Comparison of ENCODE assay signal across 9 mouse cellular contexts in genomic region chr9:120425768-120426167, GRCm38 (mm10).
DNase-seq lines count a peak whose midpoint lies in the region; ATAC-seq and TF ChIP-seq lines count a peak whose summit lies in the region.
"Had no signal": no experiment of that assay in that cellular context is flagged by ENCODE, and none has a peak within 500 bp of the region (broad histone marks: within the 10 kb centered on the region; RNA-seq: fewer than 3 reads in every experiment).

No protein-coding gene starts in this region.

- peak; percentile 67 for TF ChIP-seq RAD21 in CH12.LX (IDR thresholded peaks at IDR 0.05; ENCODE audit: low read depth, low read length)

- dilution Hi-C loops in CH12.LX (cut with MboI; ENCODE audit: extremely low pct_ligation_motif_present, extremely low pct_unique_long_range_greater_than_20kb, low sequenced_read_pairs): no loop called here

- no peaks in the 10 kb centered on the region for H3K9me3 ChIP-seq in hindbrain, embryonic 11.5 days (ENCODE audit: control insufficient read depth, low read length)
- no peaks in the 10 kb centered on the region for H3K9me3 ChIP-seq in hindbrain, embryonic 13.5 days
- H3K9me3 ChIP-seq in CH12.LX (replicated peaks; ENCODE audit: low read length): no peaks in the 10 kb centered on the region

- TF ChIP-seq EP300 in CH12.LX (IDR thresholded peaks at IDR 0.05; ENCODE audit: low read length): no peak

- no peak overlapping the region for H3K4me2 ChIP-seq in hindbrain, embryonic 11.5 days (replicated peaks; ENCODE audit: low read depth, low read length)
- H3K4me2 ChIP-seq in hindbrain, embryonic 13.5 days: no peak overlapping the region
- no peak overlapping the region for H3K4me2 ChIP-seq in CH12.LX (ENCODE audit: insufficient read depth, low read depth, poor library complexity, severe bottlenecking)

- no peak overlapping the region for H3K27ac ChIP-seq in hindbrain, embryonic 11.5 days (ENCODE audit: low read depth, low read length)
- no peak overlapping the region for H3K27ac ChIP-seq in hindbrain, embryonic 13.5 days
- H3K27ac ChIP-seq in CH12.LX (ENCODE audit: insufficient read depth, low read depth): no peak overlapping the region
- H3K27ac ChIP-seq: macrophage had no signal

- WGBS in hindbrain, embryonic 11.5 days: 45% methylated on average over 5 of the region's 5 CpGs
- 43% methylated on average over 5 of the region's 5 CpGs for WGBS in hindbrain, embryonic 13.5 days

- H3K4me1 ChIP-seq in hindbrain, embryonic 11.5 days (replicated peaks; ENCODE audit: control insufficient read depth, insufficient read depth, low read length): no peaks in the 10 kb centered on the region
- no peaks in the 10 kb centered on the region for H3K4me1 ChIP-seq in hindbrain, embryonic 13.5 days (replicated peaks)
- peaks cover 0 to 2% of the 10 kb centered on the region in 2 experiments; a peak in 1 of 4 replicates for H3K4me1 ChIP-seq in CH12.LX (ENCODE audit: control insufficient read depth in 1 of 2, insufficient read depth in 2 of 2)

- peak; percentile 86 for DNase-seq in hindbrain, embryonic 11.5 days (ENCODE audit: low spot score)
- DNase-seq in CH12.LX (ENCODE audit: extremely low read depth): peak; percentile 49
- DNase-seq in adrenal gland, adult 2 months: peak; percentile 37
- peak; percentile 31 for DNase-seq in embryo, embryonic 11.5 days (ENCODE audit: low read depth, low spot score)
- DNase-seq in layer of hippocampus, postnatal 14 days (ENCODE audit: low spot score in 2 of 2): peak; percentile 74 to 78
- peak; percentile 66 for DNase-seq in thymus, postnatal 25 days

- H3K4me3 ChIP-seq in hindbrain, embryonic 11.5 days (ENCODE audit: low read depth, low read length): no peak overlapping the region
- H3K4me3 ChIP-seq in hindbrain, embryonic 13.5 days: no peak overlapping the region
- no peak overlapping the region for H3K4me3 ChIP-seq in CH12.LX (replicated peaks in 1 of 3; ENCODE audit: low read depth in 2 of 3, low read length in 2 of 3, poor library complexity in 1 of 3)

- in situ Hi-C loops in CH12.LX (cut with MboI; ENCODE audit: low pct_ligation_motif_present, low pct_unique_long_range_greater_than_20kb, low sequenced_read_pairs): loop anchor here (10.0 kb wide), 1 partner anchor 49 kb away; no protein-coding TSS in a partner anchor

- H3K9ac ChIP-seq in hindbrain, embryonic 11.5 days (ENCODE audit: low read depth, low read length): no peak overlapping the region
- no peak overlapping the region for H3K9ac ChIP-seq in hindbrain, embryonic 13.5 days
- H3K9ac ChIP-seq in CH12.LX (ENCODE audit: insufficient read depth, low read depth): no peak overlapping the region

- TF ChIP-seq POLR2A in CH12.LX (IDR thresholded peaks at IDR 0.05; ENCODE audit: low read depth, low read length): no peak

- ATAC-seq in hindbrain, embryonic 11.5 days (ENCODE audit: low FRiP score): no peak
- ATAC-seq in hindbrain, embryonic 13.5 days (ENCODE audit: low FRiP score): no peak
- 0 out of 2 replicates have a peak, but pooled peaks have one; percentile 51 for ATAC-seq in megakaryocyte-erythroid progenitor cell, adult 5-6 weeks (replicated peaks; ENCODE audit: low FRiP score, low TSS enrichment, poor library complexity, severe bottlenecking)

- H3K79me2 ChIP-seq in CH12.LX (replicated peaks; ENCODE audit: control insufficient read depth, extremely low read depth, insufficient read depth, poor library complexity, severe bottlenecking): no peaks in the 10 kb centered on the region

- no peaks in the 10 kb centered on the region for H3K27me3 ChIP-seq in hindbrain, embryonic 11.5 days (ENCODE audit: control insufficient read depth, insufficient read depth, low read length)
- 0 out of 2 replicates have a peak, but pooled peaks cover 1% of the 10 kb centered on the region for H3K27me3 ChIP-seq in hindbrain, embryonic 13.5 days
- peaks cover 1% of the 10 kb centered on the region for H3K27me3 ChIP-seq in CH12.LX (replicated peaks)

- TF ChIP-seq CTCF in CH12.LX (conservative IDR thresholded peaks at IDR 0.05 in 1 of 2, IDR thresholded peaks at IDR 0.05 in 1 of 2; ENCODE audit: low read depth in 2 of 2, low read length in 2 of 2): peak; percentile 69 to 79

- H3K36me3 ChIP-seq in hindbrain, embryonic 11.5 days (ENCODE audit: control insufficient read depth, insufficient read depth, low read length): no peaks in the 10 kb centered on the region
- no peaks in the 10 kb centered on the region for H3K36me3 ChIP-seq in hindbrain, embryonic 13.5 days
- no peaks in the 10 kb centered on the region for H3K36me3 ChIP-seq in CH12.LX (replicated peaks in 1 of 2; ENCODE audit: control insufficient read depth in 1 of 2, insufficient read depth in 1 of 2, low read length in 1 of 2)

TF ChIP-seq in CH12.LX, 34 proteins besides CTCF, POLR2A, EP300 and RAD21:
- TF ChIP-seq GABPA (IDR thresholded peaks at IDR 0.05; ENCODE audit: insufficient replicate concordance, low read depth, low read length) (no peak), SMC3 (IDR thresholded peaks at IDR 0.05; ENCODE audit: low read depth, low read length) (peak; percentile 80), MAX (IDR thresholded peaks at IDR 0.05; ENCODE audit: low read length) (no peak), CHD1 (IDR thresholded peaks at IDR 0.05; ENCODE audit: low read depth, low read length) (no peak), MAFK (IDR thresholded peaks at IDR 0.05; ENCODE audit: insufficient replicate concordance, low read length) (no peak), IRF4 (IDR thresholded peaks at IDR 0.05; ENCODE audit: low read depth, low read length) (no peak), MXI1 (IDR thresholded peaks at IDR 0.05; ENCODE audit: low read depth, low read length) (no peak), NRF1 (IDR thresholded peaks at IDR 0.05; ENCODE audit: low read depth, low read length) (no peak), ZC3H11A (IDR thresholded peaks at IDR 0.05; ENCODE audit: low read depth, low read length) (peak; percentile 11; the same call in 1 of the 2 replicates), ZKSCAN1 (IDR thresholded peaks at IDR 0.05; ENCODE audit: borderline replicate concordance, low read depth, low read length) (no peak)
TF ChIP-seq in CH12.LX: peak in this region for 2.

Comparison
In these comparisons a context has a peak if more than half of its experiments do, and no peak if none do; other contexts are left out.
1. DNase-seq: peak in every context shown above with its lines; median percentile 86 in hindbrain, embryonic 11.5 days; 76 in layer of hippocampus, postnatal 14 days; 66 in thymus, postnatal 25 days; 49 in CH12.LX; 37 in adrenal gland, adult 2 months; 31 in embryo, embryonic 11.5 days.